Mouse (Mus musculus) megakaryocyte, embryonic 14.5 days (primary cell): ENCODE results near the gene Sox5. TPM values are rescaled to one million over a fixed set of nuclear protein-coding genes. Genes with fewer than 3 reads are reported as not detected.

ENCODE experiments used
- H3K27me3 ChIP-seq: replicated peaks from 2 replicates; pipeline ENCODE3; 2012; ENCODE audit warnings: inconsistent platforms
- H3K36me3 ChIP-seq: replicated peaks from 2 replicates; pipeline ENCODE3; 2012; ENCODE audit warnings: low read length, inconsistent platforms, mixed read lengths
- H3K4me1 ChIP-seq: 2 replicates; pipeline ENCODE4 v1.6.1; 2012; ENCODE audit warnings: inconsistent platforms
- H3K4me3 ChIP-seq: replicated peaks from 2 replicates; pipeline ENCODE3; 2012; ENCODE audit warnings: moderate library complexity, mild to moderate bottlenecking, inconsistent platforms
- H3K9me3 ChIP-seq: 2 replicates; pipeline ENCODE4 v1.6.1; 2012; ENCODE audit warnings: inconsistent platforms
- FLI1 ChIP-seq: IDR thresholded peaks from 2 replicates; pipeline ENCODE4 v1.6.1; 2012; ENCODE audit warnings: low read length, inconsistent platforms, mixed read lengths
- GATA1 ChIP-seq: IDR thresholded peaks from 3 replicates; pipeline ENCODE4 v1.6.1; 2012; ENCODE audit warnings: mixed read lengths, low read length, inconsistent platforms, borderline replicate concordance
- polyA plus RNA-seq: library from polyadenylated mRNA; stranded (reverse); fragments of >175 nt; gene quantifications from 2 replicates; pipeline ENCODE4 v1.2.3, GENCODE M21; 2012; ENCODE audit warnings: low replicate concordance; ENCODE audit not compliant: insufficient read depth

Gene Sox5
- polyA plus RNA-seq, 1 experiment = 0.07 TPM

GRCm38 (mm10) chr6:144803063-144803462, 21.3 kb upstream of the Sox5 start:
- TF ChIP-seq FLI1 (no peak), GATA1 (no peak)

GRCm38 (mm10) chr6:144794356-144794755, 12.6 kb upstream of the Sox5 start:
- no peak overlapping the region for H3K4me3 ChIP-seq
- no peaks in the 10 kb centered on the region for H3K36me3 ChIP-seq
- peaks cover 5% of the 10 kb centered on the region for H3K27me3 ChIP-seq
- H3K9me3 ChIP-seq = peaks cover 3% of the 10 kb centered on the region; the same call in 1 of the 2 replicates
- H3K4me1 ChIP-seq = no peaks in the 10 kb centered on the region
- no peak for TF ChIP-seq FLI1
- no peak for TF ChIP-seq GATA1

More at GRCm38 (mm10) chr6:144803063-144803462, 21.3 kb upstream of the Sox5 start:
- Histone ChIP-seq H3K9me3 (peaks cover 33% of the 10 kb centered on the region), H3K4me1 (no peaks in the 10 kb centered on the region), H3K36me3 (no peaks in the 10 kb centered on the region), H3K4me3 (no peak overlapping the region), H3K27me3 (peaks cover 8% of the 10 kb centered on the region)

GRCm38 (mm10) chr6:144792871-144793270, 11.1 kb upstream of the Sox5 start:
- Histone ChIP-seq H3K36me3 (no peaks in the 10 kb centered on the region), H3K4me1 (no peaks in the 10 kb centered on the region), H3K9me3 (peaks cover 3% of the 10 kb centered on the region; the same call in 1 of the 2 replicates), H3K27me3 (peaks cover 10% of the 10 kb centered on the region), H3K4me3 (no peak overlapping the region)
- TF ChIP-seq FLI1 (no peak), GATA1 (no peak)

GRCm38 (mm10) chr6:144783295-144783694, 1.5 kb upstream of the Sox5 start:
- TF ChIP-seq GATA1 = no peak
- no peak for TF ChIP-seq FLI1
- no peaks in the 10 kb centered on the region for H3K36me3 ChIP-seq

GRCm38 (mm10) chr6:144782866-144783265, 1.1 kb upstream of the Sox5 start:
- no peaks in the 10 kb centered on the region for H3K9me3 ChIP-seq
- peaks cover 56% of the 10 kb centered on the region for H3K27me3 ChIP-seq
- H3K4me3 ChIP-seq = peak overlapping the region; percentile 93
- H3K36me3 ChIP-seq = no peaks in the 10 kb centered on the region
- no peak for TF ChIP-seq FLI1
- no peak for TF ChIP-seq GATA1
- peaks cover 24% of the 10 kb centered on the region for H3K4me1 ChIP-seq

More at GRCm38 (mm10) chr6:144783295-144783694, 1.5 kb upstream of the Sox5 start:
- no peaks in the 10 kb centered on the region for H3K9me3 ChIP-seq
- H3K4me3 ChIP-seq = no peak overlapping the region
- peaks cover 56% of the 10 kb centered on the region for H3K27me3 ChIP-seq
- peaks cover 24% of the 10 kb centered on the region for H3K4me1 ChIP-seq

- no peak for TF ChIP-seq GATA1
- TF ChIP-seq FLI1 = no peak
- peak overlapping the region; percentile 93 for H3K4me3 ChIP-seq
- no peaks in the 10 kb centered on the region for H3K9me3 ChIP-seq
- H3K27me3 ChIP-seq = peaks cover 61% of the 10 kb centered on the region
- peaks cover 24% of the 10 kb centered on the region for H3K4me1 ChIP-seq
- no peaks in the 10 kb centered on the region for H3K36me3 ChIP-seq
Measured at GRCm38 (mm10) chr6:144782031-144782857, 467 bp upstream of the Sox5 start.

- H3K36me3 ChIP-seq = no peaks in the 10 kb centered on the region
- no peaks in the 10 kb centered on the region for H3K9me3 ChIP-seq
- H3K4me1 ChIP-seq = peaks cover 24% of the 10 kb centered on the region
- H3K27me3 ChIP-seq = peaks cover 70% of the 10 kb centered on the region
- TF ChIP-seq FLI1 (no peak), GATA1 (no peak)
- H3K4me3 ChIP-seq = peak overlapping the region; percentile 93
Measured at GRCm38 (mm10) chr6:144780608-144781285, 1.0 kb downstream of the Sox5 start.

- Histone ChIP-seq H3K4me3 (no peak overlapping the region), H3K4me1 (peaks cover 24% of the 10 kb centered on the region), H3K36me3 (no peaks in the 10 kb centered on the region), H3K9me3 (no peaks in the 10 kb centered on the region), H3K27me3 (peaks cover 74% of the 10 kb centered on the region)
- TF ChIP-seq FLI1 (no peak), GATA1 (no peak)
Measured at GRCm38 (mm10) chr6:144779945-144780607, 1.7 kb downstream of the Sox5 start.

- H3K27me3 ChIP-seq = peaks cover 64% of the 10 kb centered on the region
- H3K4me1 ChIP-seq = peaks cover 23% of the 10 kb centered on the region
- H3K4me3 ChIP-seq = no peak overlapping the region
- no peaks in the 10 kb centered on the region for H3K36me3 ChIP-seq
- H3K9me3 ChIP-seq = no peaks in the 10 kb centered on the region
- TF ChIP-seq FLI1 (no peak), GATA1 (no peak)
Measured at GRCm38 (mm10) chr6:144777356-144778035, 4.3 kb downstream of the Sox5 start.
